In genomic region chr16:22270491-22270890, GRCm38 (mm10) we compare ENCODE assay signal across 21 mouse cellular contexts.
"Had no signal": no experiment of that assay in that cellular context is flagged by ENCODE, and none has a peak within 500 bp of the region (broad histone marks: within the 10 kb centered on the region; RNA-seq: fewer than 3 reads in every experiment).

No protein-coding gene starts in this region.

- H3K4me3 ChIP-seq: layer of hippocampus, adult 2 months; liver, embryonic 15.5 days; lung, embryonic 15.5 days; midbrain, embryonic 10.5 days; midbrain, embryonic 13.5 days; myocyte; neural tube, embryonic 13.5 days; stomach, embryonic 15.5 days had no signal

- ATAC-seq: midbrain, embryonic 13.5 days; midbrain, embryonic 16.5 days had no signal

- H3K9me3 ChIP-seq: liver, embryonic 15.5 days; lung, embryonic 15.5 days; midbrain, embryonic 13.5 days; neural tube, embryonic 13.5 days; stomach, embryonic 15.5 days had no signal

- H3K4me1 ChIP-seq: stomach, embryonic 15.5 days had no signal

- DNase-seq: kidney, adult 2 months; kidney, postnatal 25 days; layer of hippocampus, adult 9-11 months; lung, adult 18-20 months; lung, postnatal 10 days; lung, postnatal 36 days; retina, postnatal 1 day; right cerebral cortex, postnatal 25 days; spleen, adult 18-20 months; thymus, postnatal 25 days had no signal

- H3K4me2 ChIP-seq: liver, embryonic 11.5 days; liver, embryonic 15.5 days; lung, embryonic 15.5 days; midbrain, embryonic 13.5 days; neural tube, embryonic 13.5 days; stomach, embryonic 15.5 days had no signal

- H3K27ac ChIP-seq: kidney, postnatal 0 days; layer of hippocampus, adult 2 months; liver, embryonic 15.5 days; lung, embryonic 15.5 days; midbrain, embryonic 10.5 days; midbrain, embryonic 13.5 days; neural tube, embryonic 13.5 days; stomach, embryonic 15.5 days had no signal

- H3K9ac ChIP-seq: liver, embryonic 15.5 days; lung, embryonic 15.5 days; midbrain, embryonic 13.5 days; neural tube, embryonic 13.5 days; stomach, embryonic 15.5 days had no signal

- H3K27me3 ChIP-seq: liver, embryonic 15.5 days; lung, embryonic 15.5 days; midbrain, embryonic 13.5 days; neural tube, embryonic 13.5 days; stomach, embryonic 15.5 days had no signal

- H3K36me3 ChIP-seq: liver, embryonic 15.5 days; lung, embryonic 15.5 days; midbrain, embryonic 10.5 days; midbrain, embryonic 13.5 days; neural tube, embryonic 13.5 days; stomach, embryonic 15.5 days had no signal
